Mouse (Mus musculus) erythroid progenitor cell, adult 5-6 weeks (primary cell): Measurements from ENCODE around the gene Fam107b. TPM values are rescaled to one million over a fixed set of nuclear protein-coding genes. Genes with fewer than 3 reads are reported as not detected.

ENCODE experiments used
- ATAC-seq: replicated peaks from 2 replicates; pipeline ENCODE4 v1.8.0; 2016; ENCODE audit warnings: moderate number of reproducible peaks, mild to moderate bottlenecking, moderate TSS enrichment, inconsistent platforms; ENCODE audit not compliant: poor library complexity, low FRiP score, severe bottlenecking
- total RNA-seq, 2 experiments: library from RNA; stranded (forward) in 1 of 2; stranded (reverse) in 1 of 2; fragments of 150-400 nt in 1 of 2; fragments of 186-747, 209-891 nt in 1 of 2; gene quantifications; 2 replicates each; pipeline versions ENCODE4 v1.2.3 to v1.2.4; 2015 to 2017; ENCODE audit warnings: low replicate concordance in 2 of 2

Gene Fam107b
- total RNA-seq, 2 experiments from 2014 or later: 101 to 288 TPM

DNA sequence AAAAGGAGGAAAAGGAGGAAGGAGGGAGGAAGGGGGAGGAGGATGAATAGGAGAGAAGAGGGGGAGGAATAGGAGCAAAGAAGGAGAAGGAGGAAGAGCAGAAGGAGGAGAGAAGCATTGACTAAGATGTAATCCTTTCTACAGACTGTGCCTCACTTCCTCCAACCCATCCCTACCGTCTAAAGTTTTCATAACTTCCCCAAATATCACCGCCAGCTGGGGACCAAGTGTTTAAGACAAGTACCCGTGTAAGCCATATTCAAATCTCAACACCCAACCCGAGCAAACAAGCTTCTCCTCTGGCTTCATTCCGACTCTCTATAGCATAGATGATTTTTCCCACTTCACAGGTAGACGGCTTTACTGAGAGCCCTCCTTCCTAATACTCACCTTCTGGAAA is 86.5 kb downstream of the Fam107b start:
- no peak for ATAC-seq

DNA sequence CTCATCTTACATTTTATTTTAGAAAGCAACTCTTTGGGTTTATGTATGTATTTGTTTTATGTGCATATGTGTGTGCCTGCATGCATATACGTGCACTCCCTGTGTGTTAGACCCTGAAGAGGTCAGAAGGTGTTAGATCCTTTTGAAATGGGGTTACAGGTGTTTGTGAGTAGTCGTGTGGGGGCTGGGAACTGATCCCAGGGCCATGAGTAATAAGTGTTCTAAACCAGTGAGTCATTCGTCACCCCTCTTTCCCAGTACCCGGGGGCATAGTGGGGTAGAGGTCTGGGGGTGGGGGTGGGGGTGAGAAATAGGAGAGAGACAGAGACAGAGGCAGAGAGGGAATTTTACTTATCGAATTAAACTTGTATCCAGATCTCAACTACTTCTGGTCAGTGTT is 87.1 kb downstream of the Fam107b start:
- no peak for ATAC-seq

DNA sequence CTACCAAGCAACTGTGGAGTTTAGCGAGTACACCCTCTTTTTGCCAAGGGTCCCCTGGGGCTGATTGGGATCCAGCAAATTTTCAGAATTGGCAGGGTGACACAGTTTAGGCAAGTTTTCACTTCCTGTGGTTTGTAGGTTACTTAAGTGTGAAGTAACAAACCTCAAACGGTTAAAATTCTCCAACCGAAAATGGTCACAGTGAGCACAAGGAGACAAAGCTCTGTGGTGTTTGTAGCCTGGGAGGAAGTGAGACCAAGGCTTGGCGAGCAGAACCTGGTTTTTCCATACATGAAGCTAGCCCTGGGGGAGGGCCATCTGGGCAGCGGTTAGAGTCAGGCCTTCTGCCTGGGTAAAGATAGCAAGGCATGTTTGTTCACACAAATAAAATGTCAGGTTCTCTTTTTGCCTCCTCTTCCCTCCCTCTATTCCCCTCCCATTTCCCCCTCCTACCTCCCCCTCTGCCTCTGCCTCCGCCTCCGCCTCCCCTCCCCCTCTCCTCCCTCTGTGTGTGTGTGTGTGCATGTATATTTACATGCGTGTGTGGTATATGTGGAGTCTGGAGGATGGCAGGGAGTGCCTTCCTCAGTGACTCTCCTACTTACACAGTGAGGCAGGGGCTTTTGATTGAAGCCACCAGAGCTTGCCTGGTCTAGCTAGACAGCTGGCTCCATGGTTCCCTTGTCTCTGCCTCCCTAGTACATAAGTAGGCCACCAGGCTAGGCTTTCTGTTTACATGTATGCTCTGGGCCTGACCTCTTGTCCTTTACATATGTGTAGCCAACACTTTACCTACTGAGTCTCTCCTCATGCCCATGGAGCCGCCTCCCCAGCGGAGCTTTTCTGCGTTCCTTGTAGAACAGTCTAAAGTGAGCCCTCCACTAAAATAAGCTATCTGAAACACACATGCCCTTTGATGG is 87.8 kb downstream of the Fam107b start:
- no peak for ATAC-seq

DNA sequence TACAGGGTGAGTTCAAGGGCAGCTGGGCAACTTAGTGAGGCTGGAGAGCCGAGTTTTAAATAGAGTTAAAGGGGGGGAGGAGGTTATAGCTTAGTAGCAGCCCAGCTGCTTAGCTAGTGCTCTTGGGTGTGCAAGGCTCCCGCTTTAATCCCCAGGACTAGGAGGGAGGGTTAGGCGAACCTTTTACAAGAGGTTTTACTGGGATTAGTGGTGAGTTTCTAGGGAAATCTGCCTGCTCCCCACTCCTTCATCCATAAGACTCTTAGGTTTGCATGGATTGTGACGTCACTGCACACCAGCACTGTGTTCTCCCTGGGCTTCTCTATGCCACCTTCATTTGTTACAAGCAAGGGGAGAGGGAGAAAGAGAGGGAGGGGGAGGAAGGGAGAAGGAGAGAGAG is 88.6 kb downstream of the Fam107b start:
- ATAC-seq: no peak

DNA sequence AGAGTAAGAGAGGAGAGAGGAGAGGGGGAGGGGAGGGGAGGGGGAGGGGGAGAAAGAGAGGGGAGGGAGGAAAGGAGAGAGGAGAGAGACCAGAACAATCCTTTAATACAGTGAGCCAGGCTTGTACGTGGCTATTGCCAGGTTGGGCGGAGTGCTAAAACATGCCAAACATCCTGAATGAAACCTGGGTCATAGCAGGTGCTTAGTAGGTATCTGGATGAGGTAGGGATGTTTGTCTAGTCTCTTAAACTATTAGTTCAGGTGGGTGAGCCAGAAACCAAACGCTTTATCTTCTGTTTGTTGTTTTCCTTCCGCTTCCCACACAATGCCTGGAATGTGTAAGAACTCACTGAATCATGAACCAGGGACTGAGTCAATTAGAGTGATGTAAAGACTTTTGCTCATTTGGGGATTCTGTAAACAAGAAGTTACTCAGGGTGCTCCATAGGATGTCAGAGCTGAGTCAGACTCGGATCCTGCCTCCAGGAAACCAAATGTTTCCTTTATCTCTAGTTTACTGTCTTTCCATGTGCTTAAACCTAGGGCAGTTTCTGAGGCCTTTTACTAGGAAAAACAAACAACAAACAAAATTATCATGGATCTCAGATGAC is 89.1 kb downstream of the Fam107b start:
- no peak for ATAC-seq

DNA sequence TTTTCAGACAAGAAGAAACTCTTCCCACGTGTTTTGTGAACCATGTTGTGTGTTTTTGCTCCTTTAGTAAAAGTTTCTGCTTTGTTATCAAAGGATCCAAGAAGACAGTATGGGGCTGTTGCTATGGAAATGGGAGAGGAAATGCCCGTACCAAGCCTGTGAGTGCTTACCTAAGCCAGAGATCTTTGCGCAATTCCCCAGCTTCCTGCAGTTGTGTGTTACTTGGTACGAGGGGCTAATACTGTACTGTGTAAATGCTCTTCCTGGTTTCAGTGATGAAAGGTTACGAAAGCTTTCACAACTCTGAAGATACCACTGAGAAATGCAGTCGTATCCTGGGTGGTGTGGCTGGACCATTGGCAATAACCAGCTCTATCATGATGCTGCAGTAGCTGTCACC is 93.8 kb downstream of the Fam107b start:
- ATAC-seq: no peak

DNA sequence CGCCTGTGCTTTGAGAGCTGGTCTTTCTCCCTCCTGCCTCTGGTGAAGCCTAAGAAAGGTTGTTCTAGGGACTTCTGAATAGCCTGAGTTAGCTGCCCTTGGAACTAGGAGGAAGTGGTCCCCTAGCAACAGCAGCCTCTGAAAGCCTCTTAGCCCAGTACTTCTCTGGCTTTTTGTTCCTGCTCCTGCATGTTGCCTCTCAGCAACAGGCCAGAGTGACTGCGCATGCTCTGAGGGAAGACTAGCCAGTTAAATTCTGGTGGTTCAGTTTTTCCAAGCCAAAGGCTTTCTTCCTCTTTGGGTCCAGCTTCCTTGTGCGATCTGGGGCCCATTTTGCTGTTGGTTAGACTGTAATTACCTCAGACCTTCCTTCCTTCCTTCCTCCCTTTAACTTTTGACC is 98.4 kb downstream of the Fam107b start:
- no peak for ATAC-seq

DNA sequence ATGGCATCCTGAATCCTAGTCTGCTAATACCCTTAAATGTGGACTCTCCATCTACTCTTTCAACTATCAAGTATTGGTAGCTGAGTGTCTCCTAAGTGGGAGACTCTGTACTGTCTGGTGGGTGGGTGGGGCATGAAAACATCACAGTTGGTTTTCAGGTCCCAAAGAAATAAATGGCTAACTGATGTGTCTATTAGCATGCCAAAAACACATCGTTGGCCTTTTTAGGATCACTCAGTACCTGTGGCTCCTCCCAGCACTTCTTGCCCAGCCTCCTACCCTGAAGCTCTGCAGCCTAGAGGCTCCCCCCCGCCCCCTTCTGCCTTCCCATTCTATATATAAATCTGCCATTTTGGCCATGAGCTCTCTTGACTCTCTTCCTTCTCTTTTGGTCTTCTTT is 99.4 kb downstream of the Fam107b start:
- no peak for ATAC-seq

DNA sequence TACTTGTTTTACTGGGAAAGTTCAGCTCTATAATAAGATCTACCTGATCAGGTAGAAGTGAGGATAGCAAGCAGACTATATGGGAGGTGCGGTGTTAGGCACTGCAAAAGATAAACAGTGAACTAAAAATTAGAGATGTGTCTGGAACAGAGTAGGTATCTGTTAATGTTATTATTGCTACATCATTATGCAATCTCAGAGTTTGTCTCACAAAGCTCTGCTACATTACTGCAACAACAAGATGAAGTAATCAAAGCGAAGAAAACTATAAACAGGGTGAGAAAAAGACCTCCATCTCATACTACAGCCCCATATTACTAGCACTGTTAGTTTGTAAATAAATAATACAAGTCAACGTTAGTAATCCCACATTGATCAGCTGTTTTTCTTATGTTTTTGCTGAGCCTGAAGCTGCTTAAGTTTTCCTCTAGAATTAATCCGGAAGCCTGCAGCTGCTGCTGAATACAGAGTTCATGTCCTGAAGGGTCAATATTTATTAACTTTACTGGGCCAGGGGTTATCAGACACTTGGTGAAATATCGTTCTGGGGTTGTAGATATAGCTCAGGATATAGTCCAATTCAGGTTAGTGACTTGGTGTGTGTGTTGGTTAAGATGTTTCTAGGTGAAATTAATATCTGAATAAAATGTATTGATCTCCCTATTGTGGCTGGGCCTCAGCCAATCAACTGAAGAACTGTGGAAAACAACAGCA is 102.5 kb downstream of the Fam107b start:
- ATAC-seq: no peak

DNA sequence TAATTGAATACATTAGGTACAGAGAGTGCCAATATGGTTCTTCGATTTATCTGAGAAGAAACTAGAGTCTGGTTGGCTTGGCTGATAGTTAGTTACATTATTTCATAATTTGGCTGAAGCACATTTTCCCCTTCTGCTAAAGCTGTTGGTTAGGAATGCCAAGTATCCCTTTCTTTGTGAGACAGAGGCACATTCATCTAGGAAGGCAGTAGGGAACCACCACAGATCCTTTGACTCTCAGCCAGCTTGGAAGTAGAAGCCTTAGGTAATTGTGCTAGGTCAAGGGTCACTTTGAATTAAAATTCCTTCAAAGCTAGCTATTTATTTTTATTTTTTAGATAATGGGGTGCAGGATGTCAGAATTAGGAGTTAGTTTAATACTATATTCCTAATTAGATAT is 105.2 kb downstream of the Fam107b start:
- ATAC-seq: no peak

DNA sequence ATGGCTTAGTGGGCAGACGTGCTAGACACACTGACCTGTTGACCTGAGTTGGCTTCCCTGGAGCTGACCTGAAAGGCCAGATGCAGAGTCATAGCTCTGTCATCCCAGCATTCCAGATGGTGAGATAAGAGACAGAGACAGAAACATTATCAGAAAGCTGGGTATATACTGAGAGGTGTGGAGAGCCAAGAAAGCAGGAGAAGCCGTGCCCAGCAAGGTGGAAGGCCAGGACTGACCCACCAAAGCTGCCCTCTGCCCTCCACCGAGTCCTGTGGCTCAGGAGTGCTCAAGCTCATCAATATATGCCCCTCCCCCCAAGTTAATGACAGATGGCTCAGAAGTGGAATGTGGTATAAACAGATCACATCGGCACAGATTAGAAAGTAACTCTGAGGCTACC is 112.4 kb downstream of the Fam107b start:
- no peak for ATAC-seq

DNA sequence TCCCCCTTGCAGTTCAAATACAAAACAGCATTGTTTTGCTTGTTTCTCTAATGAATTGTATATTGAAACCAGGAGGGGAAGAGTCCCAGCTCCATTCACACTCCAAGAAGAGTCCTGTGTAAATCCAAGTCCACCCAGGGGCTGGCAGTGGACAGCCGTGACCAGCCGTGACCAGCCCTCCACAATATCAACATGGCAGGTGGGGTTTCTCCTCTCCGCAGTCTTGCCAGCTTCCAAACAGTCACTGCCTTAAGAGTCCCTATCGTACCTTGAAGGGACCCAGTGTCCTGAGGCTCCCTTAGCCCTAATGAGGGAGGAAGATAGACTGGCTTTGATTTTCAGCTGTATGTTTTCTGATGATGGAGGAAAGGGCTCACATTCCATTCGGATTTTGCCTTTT is 113.1 kb downstream of the Fam107b start:
- ATAC-seq: no peak

DNA sequence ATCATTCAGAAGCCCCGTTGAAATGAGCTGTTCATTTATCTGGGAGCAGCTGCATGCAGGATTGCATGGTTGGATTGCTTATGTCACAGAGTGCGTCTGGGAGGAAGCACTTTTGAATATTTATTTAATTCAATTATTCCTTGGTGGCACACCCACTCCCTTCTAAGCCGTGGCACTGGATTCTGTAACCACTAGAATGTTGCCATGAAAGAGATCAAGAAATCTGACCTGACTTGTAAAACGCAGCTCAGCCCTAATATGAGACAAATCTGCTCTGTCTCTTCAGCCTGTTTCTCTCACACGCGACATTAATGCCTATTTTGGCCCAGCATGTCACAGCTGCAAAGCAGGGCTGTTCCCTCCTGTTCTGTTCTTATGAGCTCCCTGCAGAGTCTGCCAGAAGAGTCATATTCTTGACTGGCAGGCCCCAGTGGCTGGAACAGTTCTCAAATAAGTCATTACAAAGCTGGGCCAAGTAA is 113.5 kb downstream of the Fam107b start:
- ATAC-seq: no peak

DNA sequence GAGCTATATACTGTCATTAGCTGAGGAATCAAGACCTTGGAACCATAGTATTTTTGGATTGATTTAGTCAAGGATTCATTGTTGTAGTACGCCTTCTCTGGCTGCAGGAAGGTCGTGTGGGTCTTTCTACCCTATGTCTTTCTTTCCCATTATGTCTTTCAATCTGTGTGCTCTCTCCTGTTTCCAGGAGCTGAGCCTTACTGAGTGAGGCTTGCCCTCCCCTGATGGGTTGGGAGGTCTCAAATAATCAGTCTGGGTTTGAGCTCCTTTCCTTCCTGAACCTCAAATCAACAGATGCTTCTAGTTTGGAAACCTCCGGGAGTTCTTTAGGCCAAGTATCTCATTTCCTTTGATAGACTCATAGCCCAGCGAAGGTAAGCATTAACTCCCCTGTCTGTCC is 119.9 kb downstream of the Fam107b start:
- no peak for ATAC-seq

DNA sequence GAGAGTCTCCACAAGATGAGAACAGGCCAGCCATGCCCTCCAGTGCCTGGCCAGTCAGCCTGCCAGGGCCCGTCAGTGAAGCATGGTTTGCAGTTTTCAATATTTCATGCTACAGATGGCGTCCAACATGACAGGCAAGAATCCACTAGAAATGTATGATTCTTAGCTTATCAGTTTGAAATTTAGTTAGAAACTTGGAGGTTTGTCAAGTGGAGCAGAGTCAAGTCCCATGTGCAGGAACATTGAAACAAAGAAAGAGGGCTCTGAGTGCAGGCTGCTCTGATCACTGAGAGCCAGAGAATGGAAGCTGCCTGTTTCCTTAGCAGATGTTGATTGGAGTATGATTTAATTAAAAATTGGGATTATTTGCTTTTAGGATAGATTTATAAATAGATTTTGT is 122.5 kb downstream of the Fam107b start:
- ATAC-seq: no peak

DNA sequence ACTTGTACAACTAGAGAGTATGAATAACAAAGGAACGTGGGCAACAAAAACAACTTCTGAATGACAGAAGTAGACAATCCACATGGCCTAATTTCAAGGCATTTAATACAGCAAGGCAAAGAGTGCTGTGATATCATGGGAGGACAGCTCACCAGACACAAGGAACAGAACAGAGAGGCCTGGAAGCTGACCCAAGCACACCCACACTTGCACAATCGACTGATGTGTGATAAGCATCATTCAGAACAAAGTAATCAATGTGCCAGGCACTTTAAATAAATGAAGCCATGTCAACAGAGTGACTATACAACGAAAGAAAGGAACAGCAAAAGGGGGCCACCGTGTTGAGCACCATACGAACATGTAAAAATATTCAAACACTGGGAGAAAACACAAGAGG is 125.6 kb downstream of the Fam107b start:
- ATAC-seq: no peak

DNA sequence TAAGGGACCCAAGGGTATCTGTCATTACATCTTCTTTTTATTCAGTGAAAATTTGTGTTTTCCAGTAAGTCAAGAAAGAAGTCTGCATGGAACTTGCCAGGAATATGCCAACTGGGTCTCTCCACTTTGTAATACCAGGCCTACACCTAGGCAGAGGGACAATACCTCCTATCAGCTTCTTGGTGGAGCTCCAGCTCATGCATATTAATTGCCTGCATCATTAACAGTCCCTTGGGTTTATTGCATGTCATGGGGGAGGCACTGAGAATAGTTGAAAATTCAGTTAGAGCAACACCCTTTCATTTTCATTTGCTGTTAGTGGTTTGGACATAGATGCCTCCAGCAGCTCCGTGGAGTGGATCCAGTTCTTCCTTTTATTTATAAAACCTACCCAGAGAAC is 130.1 kb downstream of the Fam107b start:
- ATAC-seq: no peak

DNA sequence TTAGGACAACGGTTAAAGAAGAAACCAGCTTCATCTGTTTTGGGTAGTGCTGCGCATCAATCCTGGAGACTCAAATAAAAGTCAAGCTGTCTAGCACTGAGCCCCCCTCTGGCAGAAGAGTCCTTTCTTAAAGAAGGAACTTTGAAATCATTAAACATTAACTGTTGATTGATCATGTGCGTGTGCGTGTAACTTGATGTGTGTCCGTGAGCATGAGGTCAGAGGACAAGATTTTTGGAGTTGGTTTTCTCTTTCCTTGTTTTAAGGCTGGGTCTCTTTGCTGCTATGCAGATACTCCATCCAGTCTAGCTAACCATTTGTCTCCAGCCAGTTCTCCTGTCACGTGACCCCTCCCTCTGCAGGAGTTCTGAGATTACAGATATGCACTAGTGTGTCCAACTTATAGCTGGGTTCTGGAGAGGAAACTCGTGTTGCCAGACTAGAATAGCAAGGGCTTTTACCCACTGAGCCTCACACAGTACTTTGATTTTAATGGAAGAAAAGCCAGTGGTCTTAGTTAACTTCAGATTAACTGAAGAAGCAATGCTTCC is 132.4 kb downstream of the Fam107b start:
- no peak for ATAC-seq

DNA sequence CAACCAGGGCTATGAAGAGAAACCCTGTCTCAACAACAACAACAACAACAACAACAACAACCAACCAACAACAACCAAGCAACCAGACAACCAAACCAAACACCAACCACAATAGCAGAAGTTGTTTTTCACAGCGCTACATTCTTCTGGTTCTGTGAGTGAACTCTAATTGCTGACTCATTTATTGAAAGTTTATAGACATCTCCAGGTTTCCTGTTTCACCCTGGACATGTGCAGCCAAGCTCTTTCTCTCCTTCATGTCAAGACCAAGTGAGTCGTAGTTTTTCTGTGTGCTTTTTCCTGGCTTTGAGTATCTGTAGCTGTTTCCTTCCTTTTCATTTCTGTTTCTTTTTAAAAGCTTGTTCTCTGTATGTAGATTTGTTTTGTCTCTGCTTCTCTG is 133.5 kb downstream of the Fam107b start:
- ATAC-seq: no peak

DNA sequence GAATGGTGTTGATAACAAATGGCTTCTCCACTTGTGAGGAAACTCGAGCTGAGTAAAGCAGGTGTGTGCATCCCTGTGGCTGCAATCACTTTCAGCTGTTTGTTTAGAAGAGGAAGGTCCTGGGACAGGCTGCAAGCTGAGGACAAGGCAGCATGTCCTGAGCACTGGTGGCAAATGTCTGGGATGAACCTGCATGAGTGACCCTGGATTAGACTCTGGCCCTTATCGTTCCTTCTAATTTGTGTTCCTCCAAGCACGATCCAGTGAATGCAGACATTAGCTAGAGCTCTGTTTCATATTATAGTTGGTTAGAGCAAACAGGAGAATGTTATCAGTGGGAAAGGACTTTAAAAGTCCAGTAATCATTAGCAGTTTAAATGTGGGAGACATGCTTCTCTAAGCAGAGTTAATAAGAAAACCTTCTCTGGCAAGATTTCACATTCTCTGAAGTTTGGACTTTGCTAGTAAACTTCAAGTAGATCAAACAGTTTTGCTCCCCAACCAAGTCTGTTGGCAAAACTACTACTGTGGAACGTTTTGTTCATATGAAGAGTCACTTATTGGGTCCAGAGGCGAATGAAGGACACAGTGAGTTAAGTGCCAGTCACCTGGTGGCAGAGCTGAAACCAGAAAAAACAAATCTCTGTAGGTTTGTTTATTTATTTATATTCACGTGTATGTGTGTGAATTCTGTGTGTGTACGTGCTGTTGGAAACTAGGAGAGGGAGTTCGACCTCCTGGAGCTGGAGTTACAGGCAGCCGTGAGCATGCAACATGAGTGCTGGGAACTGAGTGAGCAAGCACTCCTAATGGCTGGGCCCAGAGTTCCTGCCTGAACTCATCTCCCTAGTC is 134.2 kb downstream of the Fam107b start:
- no peak for ATAC-seq
